Mouse (Mus musculus) liver (tissue): ENCODE data around the gene Atf7.
"Not testable (repeated sequence)": the region's sequence is repeated elsewhere in the genome, so short reads cannot be mapped to it uniquely, and the experiment has no call there.

Source experiments
- DNase-seq: peaks from one replicate; pipeline ENCODE4 v3.0.0-alpha.2; 2020; ENCODE audit warnings: mixed read lengths

Atf7 gene

DNA sequence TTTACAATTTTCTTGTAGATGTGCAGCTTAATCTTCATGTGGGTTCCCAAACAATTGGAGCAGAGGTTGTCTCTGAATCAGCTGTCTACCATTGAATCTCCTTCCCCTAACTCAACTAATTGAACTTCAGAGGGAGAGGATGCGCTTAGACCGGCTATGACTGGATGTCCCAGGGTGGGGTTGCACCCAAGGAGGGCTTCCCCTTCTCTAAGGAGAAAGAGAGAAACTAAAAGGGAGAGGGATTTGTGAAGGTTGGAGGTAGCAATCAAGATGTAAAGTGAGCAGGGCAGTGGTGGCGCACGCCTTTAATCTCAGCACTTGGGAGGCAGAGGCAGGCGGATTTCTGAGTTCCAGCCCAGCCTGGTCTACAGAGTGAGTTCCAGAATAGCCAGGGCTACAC is 5.8 kb downstream of the Atf7 start:
- no peak for DNase-seq

DNA sequence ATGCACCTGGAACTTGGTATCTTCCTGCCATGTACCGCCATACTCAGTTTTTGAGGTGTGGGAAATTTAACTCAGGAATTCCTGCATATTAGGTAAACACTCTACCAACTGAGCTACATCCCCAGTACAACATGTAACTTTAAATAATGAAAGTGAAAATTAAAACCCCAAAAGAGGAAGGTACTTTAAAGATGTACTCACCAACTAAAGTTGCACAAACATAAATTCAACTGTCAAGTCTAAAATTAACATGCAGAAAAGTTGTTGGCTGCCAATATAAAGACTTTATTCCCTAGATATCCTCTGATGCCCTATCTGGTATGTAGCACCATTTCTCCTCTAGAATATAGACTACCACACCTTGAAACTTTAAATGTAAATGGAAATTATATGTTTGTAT is 7.6 kb downstream of the Atf7 start:
- no peak for DNase-seq

DNA sequence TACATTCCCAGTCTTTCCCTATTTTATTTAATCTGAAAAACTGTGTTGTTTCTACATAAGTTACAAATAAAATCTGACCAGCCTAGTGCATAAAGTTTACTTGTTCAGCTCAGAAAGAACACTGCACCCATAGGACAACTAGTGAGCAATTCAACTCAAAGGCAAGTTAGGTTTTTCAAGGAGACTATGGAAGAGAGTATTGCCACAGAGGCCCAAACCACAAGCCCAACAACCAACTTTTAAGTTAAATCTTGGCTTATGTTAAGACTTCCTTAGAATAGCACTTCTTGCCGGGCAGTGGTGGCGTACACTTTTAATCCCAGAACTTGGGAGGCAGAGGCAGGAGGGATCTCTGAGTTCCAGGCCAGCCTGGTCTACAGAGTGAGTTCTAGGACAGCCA is 9.1 kb downstream of the Atf7 start:
- DNase-seq: no peak

DNA sequence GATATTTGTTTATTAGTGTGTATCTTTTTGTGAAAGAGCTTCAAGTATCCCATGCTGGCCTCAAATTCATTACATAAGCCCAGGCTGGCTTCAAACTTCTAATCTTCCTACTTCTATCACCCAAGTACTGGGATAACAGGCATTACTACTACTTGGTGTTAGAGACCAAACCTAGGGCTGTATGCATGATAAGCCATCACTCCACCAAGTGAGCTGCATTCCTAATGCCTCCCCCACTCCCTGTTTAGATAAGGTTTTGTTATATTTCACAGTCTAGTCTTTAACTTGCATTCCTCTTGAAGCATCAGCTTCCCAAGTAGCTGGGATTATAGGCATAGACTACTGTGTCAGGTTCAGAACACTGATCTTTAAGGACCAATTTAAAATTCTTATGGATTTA is 11.0 kb downstream of the Atf7 start:
- no peak for DNase-seq

DNA sequence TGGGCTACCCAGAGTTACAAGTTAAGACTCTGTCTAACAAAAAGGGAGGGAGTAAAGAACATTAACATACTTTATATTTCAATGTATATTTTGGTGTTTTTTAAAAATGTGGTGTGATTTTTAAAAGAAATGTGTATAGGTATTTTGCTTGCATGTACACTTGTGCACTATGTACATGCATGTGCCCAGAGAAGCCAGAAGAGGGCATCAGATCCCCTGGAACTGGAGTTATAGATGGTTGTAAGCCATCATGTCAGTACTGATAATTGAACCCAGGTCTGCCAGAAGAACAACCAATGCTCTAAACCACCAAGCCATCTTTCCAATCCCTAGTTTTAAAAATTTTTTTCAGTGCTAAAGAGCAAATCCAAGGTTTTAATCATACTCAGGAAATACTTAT is 12.3 kb downstream of the Atf7 start:
- no peak for DNase-seq

DNA sequence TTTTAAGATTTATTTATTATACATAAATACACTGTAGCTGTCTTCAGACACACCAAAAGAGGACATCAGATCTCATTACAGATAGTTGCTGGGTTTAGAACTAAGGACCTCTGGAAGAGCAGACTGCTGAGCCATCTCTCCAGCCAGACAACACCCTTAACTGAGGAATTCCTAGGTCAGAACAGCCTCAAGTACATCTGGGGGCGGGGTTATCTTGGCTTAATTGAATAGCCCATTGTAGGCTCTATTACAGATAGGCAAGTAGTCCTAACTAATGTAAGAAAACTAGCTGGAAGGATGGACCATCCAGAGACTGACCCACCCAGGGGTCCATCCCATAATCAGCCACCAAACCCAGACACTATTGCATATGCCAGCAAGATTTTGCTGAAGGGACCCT is 16.7 kb downstream of the Atf7 start:
- not testable (repeated sequence) for DNase-seq

DNA sequence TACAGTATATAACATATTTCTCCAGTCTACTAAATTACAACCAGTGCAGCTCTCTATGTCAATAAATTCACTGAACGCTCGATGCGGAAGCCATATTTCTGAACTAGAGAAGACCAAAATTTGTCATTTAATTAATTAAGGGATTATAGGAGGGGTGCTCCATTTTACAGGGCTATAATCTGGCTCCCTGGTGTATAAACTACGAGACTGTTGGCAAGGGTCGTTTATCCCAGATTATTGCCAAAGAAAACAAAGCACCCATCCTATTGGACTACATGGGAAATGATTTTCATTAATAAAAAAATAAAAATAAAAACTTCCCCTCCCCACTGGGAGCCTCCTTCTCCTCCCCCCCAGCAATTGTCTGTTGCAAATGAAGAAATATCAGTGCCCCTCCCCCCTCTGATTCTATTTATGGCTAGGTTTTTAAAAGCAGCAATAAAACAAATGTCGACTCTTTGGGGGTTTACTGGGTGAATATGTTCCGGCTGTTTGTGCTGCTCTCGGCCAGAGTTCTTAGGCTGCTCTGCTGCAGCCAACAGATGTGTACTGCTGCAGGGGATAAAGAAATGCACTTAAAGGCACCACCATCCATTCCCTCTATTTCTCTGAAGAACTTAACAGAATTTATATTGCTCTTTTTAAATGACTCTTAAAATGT is 31.1 kb downstream of the Atf7 start:
- no peak for DNase-seq

DNA sequence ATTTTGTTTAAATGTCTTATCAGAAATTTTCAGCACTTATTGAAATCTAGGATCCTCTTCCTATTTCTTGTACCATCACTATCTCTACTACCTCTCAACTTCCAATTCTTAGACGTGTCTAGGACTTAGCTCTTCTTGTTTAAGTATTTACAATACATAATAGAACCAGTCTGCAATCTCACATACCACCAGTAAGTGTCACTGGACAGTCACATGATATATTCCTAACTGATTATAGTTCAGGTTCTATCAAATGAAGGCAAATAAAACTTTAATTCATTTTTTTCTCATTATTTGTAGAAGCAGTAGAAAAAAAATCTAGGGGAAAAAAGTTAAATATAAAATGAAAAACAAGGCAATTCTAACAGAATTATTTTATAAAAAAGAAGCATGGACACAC is 32.6 kb downstream of the Atf7 start:
- DNase-seq: no peak

DNA sequence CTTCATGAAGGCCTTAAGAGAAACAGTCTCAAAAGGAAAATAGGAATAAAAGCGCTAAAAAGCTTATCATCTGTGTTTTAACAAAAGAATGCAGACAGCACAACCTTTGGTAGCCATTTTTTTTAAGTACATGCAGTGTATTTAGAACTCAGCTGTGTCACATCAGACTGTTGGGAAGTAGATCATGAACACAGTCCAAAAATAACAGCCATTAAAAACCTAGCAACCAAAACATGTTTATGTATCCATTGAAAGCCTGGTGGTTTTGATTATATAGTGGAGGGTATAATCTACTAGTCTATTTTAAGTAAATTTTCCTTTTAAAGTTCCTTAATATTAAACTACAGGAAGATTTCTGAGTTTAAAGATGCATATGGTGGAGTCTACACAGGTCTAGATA is 34.7 kb downstream of the Atf7 start:
- no peak for DNase-seq

DNA sequence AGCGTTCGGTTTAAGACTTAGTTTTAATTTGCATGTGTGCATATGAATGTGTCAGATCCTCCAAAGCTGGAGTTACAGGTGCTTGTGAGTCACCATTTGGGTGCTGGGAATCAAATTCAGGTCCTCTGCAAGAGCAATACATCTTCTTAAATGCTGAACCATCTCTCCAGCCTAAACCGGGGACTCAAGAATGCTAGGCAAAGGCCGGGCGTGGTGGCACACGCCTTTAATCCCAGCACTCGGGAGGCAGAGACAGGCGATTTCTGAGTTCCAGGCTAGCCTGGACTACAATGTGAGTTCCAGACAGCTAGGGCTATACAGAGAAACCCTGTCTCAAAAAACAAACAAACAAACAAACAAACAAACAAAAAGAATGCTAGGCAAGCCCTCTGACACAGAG is 35.4 kb downstream of the Atf7 start:
- DNase-seq: no peak

DNA sequence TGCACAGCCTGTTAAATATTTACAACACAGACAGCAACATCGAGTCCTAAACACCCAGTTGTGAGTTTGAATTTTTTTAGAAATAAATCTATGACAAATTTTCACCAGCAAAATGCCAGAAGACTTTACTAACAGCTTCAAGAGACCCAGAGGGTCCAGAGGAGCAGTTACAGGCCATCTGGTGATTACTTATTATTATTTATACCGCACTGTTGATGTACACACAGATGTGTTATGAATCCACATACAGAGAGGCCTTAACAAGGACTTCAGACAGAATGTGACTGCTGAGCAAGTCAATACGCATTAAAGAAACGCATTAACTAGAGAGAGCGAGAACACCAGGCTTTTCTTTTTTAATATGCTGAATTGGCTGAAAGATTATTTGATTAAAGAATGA is 39.8 kb downstream of the Atf7 start:
- no peak for DNase-seq

DNA sequence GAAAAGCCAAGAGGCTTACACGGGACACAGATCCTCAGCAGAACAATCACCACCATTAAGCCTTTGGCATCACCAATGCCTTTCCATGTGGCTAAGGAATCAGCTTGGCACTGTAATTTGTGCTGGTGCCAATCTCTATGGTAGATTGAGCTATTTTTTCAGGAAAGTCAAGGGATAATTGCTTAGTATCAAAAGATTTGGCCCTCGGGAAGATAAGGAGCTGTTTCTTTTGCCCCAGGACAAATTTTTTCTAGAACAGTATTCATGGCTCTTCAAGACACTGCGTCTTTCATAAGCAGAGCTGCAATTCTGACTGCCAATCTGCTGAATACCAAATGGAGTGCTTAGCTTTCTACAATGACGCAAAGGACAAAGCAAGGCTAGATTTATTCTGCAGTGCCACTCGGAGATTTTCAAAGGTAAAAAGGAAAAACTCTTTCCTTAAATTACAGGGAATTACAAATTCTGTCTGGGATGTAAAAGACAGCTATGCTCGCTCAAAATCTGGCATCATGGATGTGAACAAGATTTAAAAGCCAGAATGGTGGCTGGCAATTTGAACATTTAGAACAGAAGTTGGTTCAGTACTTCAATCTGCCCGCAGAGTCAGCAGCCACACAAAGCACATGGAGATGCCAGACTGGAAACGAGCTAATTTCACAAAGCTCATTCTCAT is 41.4 kb downstream of the Atf7 start:
- DNase-seq: no peak

DNA sequence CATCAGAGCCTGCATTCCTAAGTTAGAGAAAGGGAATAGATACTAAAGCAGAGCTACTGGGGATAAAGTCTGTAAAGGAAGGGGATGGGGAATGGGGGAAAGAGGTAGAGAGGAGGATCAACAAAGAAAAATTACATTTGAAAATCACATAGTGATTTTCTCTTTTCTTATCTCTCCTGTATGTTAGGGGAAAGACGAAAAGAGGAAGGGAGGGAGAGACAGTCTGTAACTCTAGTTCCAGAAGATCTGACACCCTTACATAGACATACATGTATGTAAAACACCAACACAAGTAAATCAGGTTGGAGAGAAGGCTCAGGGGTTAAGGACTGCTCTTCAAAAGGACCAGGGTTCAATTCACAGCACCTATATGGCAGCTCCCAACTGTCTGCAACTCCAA is 44.1 kb downstream of the Atf7 start:
- no peak for DNase-seq

DNA sequence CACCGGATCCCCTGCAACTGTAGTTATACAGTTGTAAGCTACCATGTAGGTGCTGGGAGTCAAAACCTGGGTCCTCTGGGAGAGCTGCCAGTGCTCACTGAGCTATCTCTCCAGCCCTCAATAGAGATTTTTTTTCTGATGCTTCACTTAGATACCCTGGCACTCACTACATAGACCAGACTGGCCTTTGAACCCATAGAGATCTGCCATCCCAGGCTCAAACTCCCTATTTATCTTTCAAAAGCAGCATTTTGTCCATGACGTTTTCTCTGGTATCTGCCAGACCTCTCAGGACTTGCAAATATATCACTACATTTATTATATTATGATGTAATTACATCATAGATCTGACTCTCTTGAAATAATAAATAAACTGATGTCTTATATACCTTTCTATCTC is 46.9 kb downstream of the Atf7 start:
- no peak for DNase-seq

DNA sequence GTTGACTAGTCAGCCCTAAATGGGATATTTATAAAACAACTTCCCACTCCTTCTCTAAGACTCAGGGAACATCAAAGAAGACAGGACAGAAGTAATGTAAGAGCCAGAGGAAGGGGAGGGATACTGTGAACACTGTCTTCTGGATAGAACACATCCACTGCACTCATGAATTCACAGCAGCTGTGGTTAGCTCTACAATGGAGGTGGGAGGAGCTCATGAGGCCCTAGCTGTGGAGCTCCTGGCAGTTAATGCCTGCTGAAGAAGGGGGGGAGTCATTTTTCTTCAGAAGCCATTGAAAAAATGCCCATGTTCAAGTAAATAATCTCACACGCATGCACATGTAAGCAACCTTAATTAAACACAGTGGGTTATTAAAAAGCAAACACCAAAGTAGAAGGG is 48.3 kb downstream of the Atf7 start:
- DNase-seq: no peak

DNA sequence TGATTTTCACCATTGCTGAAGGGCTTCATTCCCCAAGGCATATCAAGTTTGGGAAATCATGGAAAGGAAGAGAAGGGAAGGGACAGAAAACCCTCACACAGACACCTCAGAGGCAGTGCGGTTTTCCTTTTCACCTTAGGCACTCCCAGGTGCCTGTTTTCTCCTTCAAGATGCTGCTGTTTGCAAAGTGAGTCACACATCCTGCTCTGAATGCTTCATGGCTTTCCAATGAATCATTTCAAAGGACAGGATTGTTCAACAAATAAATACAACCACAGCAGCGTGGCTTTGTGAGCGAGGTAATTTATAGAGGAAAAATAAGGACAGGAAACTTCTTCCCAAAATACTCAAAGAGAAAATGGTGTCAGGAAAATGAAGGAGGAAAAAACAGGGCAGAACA is 53.2 kb downstream of the Atf7 start:
- DNase-seq: no peak

DNA sequence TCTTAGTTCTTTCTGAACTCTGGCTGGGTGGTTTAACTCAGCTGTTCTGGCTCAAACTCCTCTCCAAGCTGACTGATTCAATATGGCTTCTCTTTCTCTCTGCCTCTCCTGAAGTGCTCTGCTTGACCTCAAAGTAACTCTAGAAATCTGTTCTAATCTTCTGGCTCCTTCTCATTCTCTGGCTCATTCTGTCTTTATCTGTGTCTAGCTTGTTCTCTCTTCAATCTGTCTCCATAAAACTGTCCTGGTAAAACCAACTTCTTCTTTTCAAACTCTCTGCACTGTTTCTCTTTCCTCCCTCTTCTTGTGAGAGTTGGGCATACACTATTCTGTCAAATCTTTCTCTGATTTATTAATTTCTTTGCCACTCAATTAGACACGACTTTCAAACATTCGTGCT is 57.4 kb downstream of the Atf7 start:
- DNase-seq: no peak

DNA sequence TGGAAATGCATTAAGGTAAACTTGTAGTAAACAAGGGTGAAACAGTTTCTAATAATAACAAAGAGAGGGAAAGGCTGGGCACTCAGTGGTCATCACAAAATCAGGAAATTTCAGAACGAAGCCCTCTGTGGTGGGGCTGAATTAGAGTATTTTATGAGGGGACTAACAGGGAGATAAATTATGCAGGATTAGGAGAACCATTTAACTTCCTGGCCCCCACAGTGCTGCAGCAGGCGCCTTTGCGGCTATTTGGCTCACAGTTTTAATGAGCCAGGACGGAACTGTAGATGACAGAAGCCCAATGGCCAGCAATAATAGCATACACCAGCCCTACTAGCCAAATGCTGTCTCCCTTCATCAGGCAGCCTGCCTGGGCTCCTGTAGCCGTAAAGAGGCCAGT is 61.6 kb downstream of the Atf7 start:
- no peak for DNase-seq

DNA sequence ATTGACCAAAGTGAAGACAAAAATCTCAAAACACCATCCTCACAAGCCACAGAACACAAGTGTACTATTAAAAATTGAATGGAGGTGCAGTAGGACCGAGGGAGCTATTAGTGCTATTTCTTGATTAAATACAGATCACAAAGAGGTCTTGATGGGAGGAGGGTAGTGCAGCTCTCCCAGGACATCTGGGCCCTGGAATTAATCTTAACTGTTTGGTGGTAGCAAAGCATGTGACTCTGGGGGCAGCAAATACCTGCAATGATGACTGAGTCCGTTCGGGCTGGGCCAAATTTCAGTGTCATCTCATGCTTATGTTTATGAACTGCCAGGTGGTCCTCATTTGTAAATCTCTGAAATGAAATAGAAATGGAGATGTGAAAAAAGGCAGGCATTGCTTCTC is 62.2 kb downstream of the Atf7 start:
- DNase-seq: no peak

DNA sequence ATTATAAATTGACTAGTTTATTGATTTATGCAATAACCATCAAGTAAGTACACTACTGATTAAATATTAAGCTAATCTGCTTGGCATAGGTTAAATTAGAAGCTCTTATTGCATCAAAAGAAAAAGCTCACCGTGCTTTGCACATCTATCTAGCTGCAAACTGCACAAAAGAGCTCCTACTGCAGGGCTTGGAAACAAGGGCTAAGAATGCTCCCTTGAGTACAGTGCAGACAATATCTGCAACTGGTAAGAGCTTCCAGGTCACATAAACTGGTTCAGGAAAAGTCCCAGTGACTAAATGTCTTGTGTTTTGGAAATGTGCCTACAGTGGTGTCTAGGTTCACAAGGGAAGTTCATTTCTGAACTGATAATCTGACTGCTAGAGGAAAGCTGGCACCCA is 62.8 kb downstream of the Atf7 start:
- DNase-seq: no peak

DNA sequence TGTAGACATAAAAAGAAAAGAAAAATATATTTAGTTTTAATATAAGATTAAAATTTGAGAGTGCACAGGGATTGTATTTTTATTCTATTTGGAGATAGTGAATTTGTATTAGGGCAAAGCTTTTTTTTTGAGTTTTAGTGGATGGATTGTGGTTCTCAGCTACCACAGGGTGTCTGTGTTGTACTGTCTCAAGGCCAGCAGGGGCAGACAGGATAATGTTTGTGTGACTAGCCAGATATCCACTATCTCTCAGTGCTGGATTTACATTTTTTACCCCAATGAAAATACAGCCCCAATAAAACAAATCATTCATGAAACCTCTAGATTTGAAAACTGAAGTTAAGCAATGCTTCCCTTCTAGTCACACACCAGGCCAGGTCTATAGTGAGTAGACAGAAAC is 67.7 kb downstream of the Atf7 start:
- no peak for DNase-seq

DNA sequence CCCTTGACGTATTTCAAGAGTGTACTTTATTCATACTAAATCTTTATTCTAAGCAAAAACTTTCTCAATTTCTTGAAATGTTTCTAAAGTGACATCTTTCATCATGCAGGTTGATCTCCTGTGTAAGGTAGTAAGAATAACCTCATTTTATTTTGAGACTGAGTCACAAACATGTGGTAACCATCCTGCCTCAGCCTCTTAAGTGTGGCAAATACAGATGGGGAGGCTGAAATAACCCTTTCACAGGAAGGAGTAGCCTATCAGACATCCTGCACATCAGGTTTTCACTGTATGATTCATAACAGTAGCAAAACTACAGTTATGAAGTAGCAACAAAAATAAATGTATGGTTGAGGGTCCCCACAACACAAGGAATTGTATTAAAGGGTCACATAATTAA is 69.7 kb downstream of the Atf7 start:
- no peak for DNase-seq

DNA sequence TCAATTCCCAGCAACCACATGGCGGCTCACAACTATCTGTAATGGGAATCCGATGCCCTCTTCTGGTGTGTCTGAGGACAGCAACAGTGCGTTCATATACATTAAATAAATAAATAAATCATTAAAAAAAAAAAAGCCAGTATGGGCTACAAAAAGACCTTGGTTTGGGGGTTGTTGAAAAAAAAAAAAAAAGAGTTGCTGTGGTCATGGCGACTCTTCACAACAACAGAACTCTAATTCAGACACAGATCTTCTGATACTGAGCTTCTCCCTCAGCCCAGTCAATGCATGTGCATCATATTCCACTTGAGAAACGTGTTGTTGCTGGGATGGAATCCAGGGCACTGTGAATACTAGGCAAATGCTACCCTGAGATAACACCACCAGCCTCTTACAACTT is 72.7 kb downstream of the Atf7 start:
- DNase-seq: no peak

DNA sequence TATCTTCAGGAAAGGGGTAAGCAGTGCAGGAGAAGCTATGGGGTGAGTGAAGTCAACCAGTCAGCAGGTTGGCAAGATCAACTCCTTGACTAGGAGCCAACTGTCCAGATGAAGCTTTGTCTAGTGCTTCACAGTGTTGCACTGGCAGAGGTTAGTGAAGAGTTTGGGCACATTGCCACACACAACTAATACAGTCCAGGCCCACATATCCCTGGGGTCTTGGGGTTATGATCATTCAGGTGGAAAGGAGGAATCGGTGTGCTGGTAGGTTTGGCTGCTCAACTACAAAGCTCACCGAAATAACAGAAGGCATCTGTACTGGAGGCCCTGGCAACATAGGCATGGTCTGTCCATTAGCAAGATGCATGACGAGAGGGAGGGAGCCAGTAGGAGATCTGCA is 77.8 kb downstream of the Atf7 start:
- DNase-seq: no peak
